Mouse (Mus musculus): ENCODE data around the gene Fbxo31. TPM values are rescaled to one million over a fixed set of nuclear protein-coding genes. Genes with fewer than 3 reads are reported as not detected.

Gene Fbxo31
- total and polyA plus RNA-seq, 3 experiments, result 4.9 to 25.3 (median 5.9) TPM

DNA sequence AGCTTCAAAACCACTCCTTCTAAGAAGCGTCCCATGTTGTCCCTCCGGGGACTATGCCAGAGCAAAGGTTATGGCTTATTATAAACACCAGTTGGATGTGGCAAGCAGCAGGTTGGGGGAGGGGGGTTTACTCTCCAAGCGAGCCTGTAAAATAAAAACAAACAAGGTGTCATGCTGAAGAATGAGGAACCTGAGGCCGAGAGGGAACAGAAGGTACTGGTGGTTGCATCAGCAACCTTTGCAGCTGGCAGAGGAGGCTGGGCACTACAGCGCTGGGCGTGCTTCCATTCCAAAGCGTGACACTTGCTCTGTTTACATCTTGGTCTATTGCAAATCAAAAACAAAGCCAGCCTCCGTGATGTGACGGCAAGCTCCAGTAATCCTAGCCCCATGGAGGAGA is 1.9 kb upstream of the Fbxo31 start:
- no peak overlapping the region; the same call in 1 of the 2 replicates for H3K4me3 ChIP-seq (ENCODE audit: low read depth, low read length)
- H3K4me1 ChIP-seq (ENCODE audit: insufficient read depth, low read depth, low read length), result peaks cover 55% of the 10 kb centered on the region
- peaks cover 15% of the 10 kb centered on the region for H3K36me3 ChIP-seq (replicated peaks)
- no peaks in the 10 kb centered on the region for H3K9me3 ChIP-seq (replicated peaks)
- DNase-seq (ENCODE audit: low spot score) (no peak), ATAC-seq (ENCODE audit: extremely low read depth, insufficient number of reproducible peaks, low FRiP score, poor library complexity, severe bottlenecking) (no peak)
- no peak for TF ChIP-seq GATA1 (IDR thresholded peaks at IDR 0.05; ENCODE audit: borderline replicate concordance, low read length)
- TF ChIP-seq TAL1 (conservative IDR thresholded peaks at IDR 0.05; ENCODE audit: low read depth, low read length), result no peak
- no peak for TF ChIP-seq GATA2 (IDR thresholded peaks at IDR 0.05; ENCODE audit: borderline replicate concordance, low read depth, low read length)
- no peak for TF ChIP-seq POLR2AphosphoS5 (IDR thresholded peaks at IDR 0.05; ENCODE audit: insufficient replicate concordance, low read depth, low read length)
- no peak for TF ChIP-seq CTCF (IDR thresholded peaks at IDR 0.05; ENCODE audit: low read depth, low read length)
- peaks cover 3% of the 10 kb centered on the region for H3K27me3 ChIP-seq (ENCODE audit: insufficient read depth, low read length)

DNA sequence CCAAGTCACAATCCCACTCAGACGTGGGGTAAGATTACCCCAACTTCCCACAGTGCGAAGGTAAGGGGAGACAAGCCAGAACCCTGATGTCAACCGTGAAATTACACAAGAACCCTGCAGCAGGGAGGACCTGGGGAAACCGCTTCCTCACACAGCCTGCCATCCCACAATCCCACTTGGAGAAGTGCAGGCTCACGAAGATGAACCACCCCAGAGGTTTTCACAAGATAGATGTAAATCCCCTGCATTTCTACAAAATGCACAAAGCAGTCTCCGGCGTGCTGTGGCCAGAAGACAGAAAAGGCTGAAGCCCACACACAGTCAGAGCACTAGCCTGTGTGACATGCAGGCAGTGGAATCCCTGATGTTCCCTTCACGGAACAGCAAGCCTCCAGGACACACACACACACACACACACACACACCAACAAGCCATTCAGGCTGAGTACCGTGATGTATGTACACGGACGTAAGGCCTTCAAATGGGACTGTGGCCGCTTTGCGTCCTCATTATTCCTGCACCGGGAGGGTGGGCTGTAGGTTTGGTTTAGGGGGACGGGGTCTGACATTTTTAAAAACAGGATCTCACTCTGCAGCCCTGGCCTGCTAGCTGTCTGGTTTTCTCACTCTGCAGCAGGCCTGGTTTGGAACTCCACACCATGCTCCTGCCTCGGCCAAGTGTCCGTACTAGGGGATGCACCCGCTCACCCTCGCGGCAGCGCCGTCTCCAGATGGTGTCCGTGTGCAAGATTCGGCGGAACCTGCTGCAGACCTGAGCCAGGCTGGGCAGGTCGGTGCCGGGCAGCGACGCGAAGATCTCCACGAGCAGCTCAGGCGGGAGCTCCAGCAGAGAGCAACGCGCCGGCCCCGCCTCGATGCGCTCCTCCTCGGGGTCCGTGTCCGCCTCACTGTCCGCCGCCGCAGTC is 593 bp downstream of the Fbxo31 start:
- Histone ChIP-seq H3K27me3 (ENCODE audit: insufficient read depth, low read length) (no peaks in the 10 kb centered on the region), H3K36me3 (replicated peaks) (peaks cover 39% of the 10 kb centered on the region), H3K9me3 (replicated peaks) (no peaks in the 10 kb centered on the region), H3K4me1 (ENCODE audit: insufficient read depth, low read depth, low read length) (peaks cover 57% of the 10 kb centered on the region), H3K4me3 (ENCODE audit: low read depth, low read length) (peak overlapping the region; percentile 100)
- TF ChIP-seq TAL1 (conservative IDR thresholded peaks at IDR 0.05; ENCODE audit: low read depth, low read length) (no peak), CTCF (IDR thresholded peaks at IDR 0.05; ENCODE audit: low read depth, low read length) (no peak), POLR2AphosphoS5 (IDR thresholded peaks at IDR 0.05; ENCODE audit: insufficient replicate concordance, low read depth, low read length) (no peak), GATA2 (IDR thresholded peaks at IDR 0.05; ENCODE audit: borderline replicate concordance, low read depth, low read length) (no peak)
- DNase-seq (ENCODE audit: low spot score), result peak; percentile 37
- no peak for ATAC-seq (ENCODE audit: extremely low read depth, insufficient number of reproducible peaks, low FRiP score, poor library complexity, severe bottlenecking)

DNA sequence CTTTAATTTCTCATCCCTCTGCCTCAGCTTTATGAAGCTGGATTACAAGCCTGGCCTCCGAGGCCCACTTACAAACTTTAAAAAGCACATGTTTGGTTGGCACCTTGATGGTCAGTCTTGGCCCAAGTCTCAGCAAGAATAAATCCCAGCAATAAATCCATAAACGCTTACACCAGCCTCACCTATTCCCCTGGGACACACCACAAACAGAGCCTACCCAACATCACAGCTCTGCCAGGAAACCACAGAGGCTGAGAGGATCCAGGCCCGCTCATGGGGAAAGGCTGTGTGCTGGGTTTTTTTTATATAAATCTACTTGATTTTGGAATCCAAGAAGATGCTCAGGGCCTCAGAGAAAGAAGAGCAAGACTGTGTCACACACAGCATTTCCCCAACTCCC is 2.9 kb downstream of the Fbxo31 start:
- peaks cover 55% of the 10 kb centered on the region for H3K4me1 ChIP-seq (ENCODE audit: insufficient read depth, low read depth, low read length)
- DNase-seq (ENCODE audit: low spot score) (no peak), ATAC-seq (ENCODE audit: extremely low read depth, insufficient number of reproducible peaks, low FRiP score, poor library complexity, severe bottlenecking) (no peak)
- no peaks in the 10 kb centered on the region for H3K9me3 ChIP-seq (replicated peaks)
- no peak overlapping the region for H3K4me3 ChIP-seq (ENCODE audit: low read depth, low read length)
- H3K27me3 ChIP-seq (ENCODE audit: insufficient read depth, low read length), result no peaks in the 10 kb centered on the region
- peaks cover 61% of the 10 kb centered on the region for H3K36me3 ChIP-seq (replicated peaks)
- TF ChIP-seq POLR2AphosphoS5 (IDR thresholded peaks at IDR 0.05; ENCODE audit: insufficient replicate concordance, low read depth, low read length) (no peak), TAL1 (conservative IDR thresholded peaks at IDR 0.05; ENCODE audit: low read depth, low read length) (no peak), GATA2 (IDR thresholded peaks at IDR 0.05; ENCODE audit: borderline replicate concordance, low read depth, low read length) (no peak)

DNA sequence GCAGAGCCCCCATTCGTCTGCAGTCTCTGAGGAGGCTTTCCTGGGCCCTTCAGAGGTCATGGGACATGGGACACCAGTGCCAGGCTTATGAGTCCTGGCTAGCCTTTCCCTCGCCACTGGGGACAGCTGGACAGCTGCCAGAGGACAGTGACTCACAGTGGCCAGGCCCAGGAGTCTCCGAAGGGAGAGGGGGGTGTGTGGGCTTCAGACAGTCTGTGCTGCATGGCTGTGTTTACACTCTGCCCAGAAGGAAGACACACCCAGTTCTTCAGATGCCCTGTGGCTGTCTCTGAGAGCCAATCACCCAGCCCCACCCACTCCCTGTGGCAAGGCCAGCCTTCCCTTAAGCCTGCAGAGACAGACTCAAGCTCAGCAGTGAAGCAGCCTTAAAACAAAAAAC is 5.3 kb downstream of the Fbxo31 start:
- H3K9me3 ChIP-seq (replicated peaks), result no peaks in the 10 kb centered on the region
- DNase-seq (ENCODE audit: low spot score) (peak; percentile 25), ATAC-seq (ENCODE audit: extremely low read depth, insufficient number of reproducible peaks, low FRiP score, poor library complexity, severe bottlenecking) (peak; percentile 67)
- no peak overlapping the region for H3K4me3 ChIP-seq (ENCODE audit: low read depth, low read length)
- TF ChIP-seq GATA1 (IDR thresholded peaks at IDR 0.05; ENCODE audit: borderline replicate concordance, low read length), result no peak
- TF ChIP-seq TAL1 (conservative IDR thresholded peaks at IDR 0.05; ENCODE audit: low read depth, low read length), result no peak
- no peak for TF ChIP-seq POLR2AphosphoS5 (IDR thresholded peaks at IDR 0.05; ENCODE audit: insufficient replicate concordance, low read depth, low read length)
- TF ChIP-seq CTCF (IDR thresholded peaks at IDR 0.05; ENCODE audit: low read depth, low read length), result no peak
- TF ChIP-seq GATA2 (IDR thresholded peaks at IDR 0.05; ENCODE audit: borderline replicate concordance, low read depth, low read length), result no peak
- no peaks in the 10 kb centered on the region for H3K27me3 ChIP-seq (ENCODE audit: insufficient read depth, low read length)
- peaks cover 83% of the 10 kb centered on the region for H3K36me3 ChIP-seq (replicated peaks)
- peaks cover 45% of the 10 kb centered on the region for H3K4me1 ChIP-seq (ENCODE audit: insufficient read depth, low read depth, low read length)

DNA sequence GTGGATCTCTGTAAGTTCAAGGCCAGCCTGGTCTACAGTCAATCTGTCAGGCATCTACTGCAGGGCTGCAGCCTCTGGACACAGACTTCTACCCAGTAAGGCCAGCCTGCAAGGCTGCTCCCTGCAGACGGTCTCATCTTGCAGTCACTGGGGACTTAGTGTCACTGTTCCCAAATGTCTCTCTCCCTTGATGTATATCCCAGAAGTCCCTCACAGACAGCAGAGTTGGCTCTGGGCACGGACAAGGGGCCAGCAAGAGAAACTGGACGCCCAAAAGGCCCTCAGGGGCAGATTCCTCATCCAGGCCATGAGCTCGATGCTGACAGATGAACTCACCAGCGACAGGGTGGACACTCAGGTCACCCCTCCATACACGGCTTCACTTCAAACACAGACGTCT is 6.5 kb downstream of the Fbxo31 start:
- H3K4me3 ChIP-seq (ENCODE audit: low read depth, low read length), result no peak overlapping the region
- H3K36me3 ChIP-seq (replicated peaks), result peaks cover 94% of the 10 kb centered on the region
- no peak for TF ChIP-seq CTCF (IDR thresholded peaks at IDR 0.05; ENCODE audit: low read depth, low read length)
- TF ChIP-seq TAL1 (conservative IDR thresholded peaks at IDR 0.05; ENCODE audit: low read depth, low read length), result no peak
- no peak for TF ChIP-seq GATA1 (IDR thresholded peaks at IDR 0.05; ENCODE audit: borderline replicate concordance, low read length)
- TF ChIP-seq POLR2AphosphoS5 (IDR thresholded peaks at IDR 0.05; ENCODE audit: insufficient replicate concordance, low read depth, low read length), result no peak
- no peak for TF ChIP-seq GATA2 (IDR thresholded peaks at IDR 0.05; ENCODE audit: borderline replicate concordance, low read depth, low read length)
- no peaks in the 10 kb centered on the region for H3K27me3 ChIP-seq (ENCODE audit: insufficient read depth, low read length)
- ATAC-seq (ENCODE audit: extremely low read depth, insufficient number of reproducible peaks, low FRiP score, poor library complexity, severe bottlenecking) (no peak), DNase-seq (ENCODE audit: low spot score) (no peak)
- H3K9me3 ChIP-seq (replicated peaks), result no peaks in the 10 kb centered on the region
- H3K4me1 ChIP-seq (ENCODE audit: insufficient read depth, low read depth, low read length), result peaks cover 33% of the 10 kb centered on the region

DNA sequence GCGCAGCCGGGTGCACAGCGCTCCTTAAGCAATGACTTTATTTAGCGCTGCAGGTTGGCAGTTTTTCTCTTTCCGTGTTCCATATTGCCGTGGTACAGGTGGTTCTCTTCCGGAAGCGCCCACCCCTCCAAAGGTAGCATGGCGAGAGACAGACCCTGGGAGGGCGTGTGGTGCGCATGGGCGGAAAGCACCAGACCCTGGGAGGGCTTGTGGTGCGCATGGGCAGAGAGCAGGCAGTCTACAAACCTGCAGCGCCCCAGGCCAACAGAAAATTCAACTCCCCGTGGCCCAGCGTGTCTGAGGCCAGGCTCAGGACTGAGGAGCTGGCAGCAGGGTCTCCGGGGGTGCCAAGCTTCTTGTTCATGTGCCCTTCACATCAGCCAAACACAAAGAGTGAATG is 7.8 kb downstream of the Fbxo31 start:
- no peak for ATAC-seq (ENCODE audit: extremely low read depth, insufficient number of reproducible peaks, low FRiP score, poor library complexity, severe bottlenecking)
- DNase-seq (ENCODE audit: low spot score), result no peak
- Histone ChIP-seq H3K4me1 (ENCODE audit: insufficient read depth, low read depth, low read length) (peaks cover 20% of the 10 kb centered on the region), H3K27me3 (ENCODE audit: insufficient read depth, low read length) (no peaks in the 10 kb centered on the region), H3K4me3 (ENCODE audit: low read depth, low read length) (no peak overlapping the region), H3K9me3 (replicated peaks) (no peaks in the 10 kb centered on the region), H3K36me3 (replicated peaks) (peaks cover 94% of the 10 kb centered on the region)
- TF ChIP-seq TAL1 (conservative IDR thresholded peaks at IDR 0.05; ENCODE audit: low read depth, low read length), result no peak
